Mouse (Mus musculus) embryonic facial prominence, embryonic 14.5 days (tissue): ENCODE results near the gene Spns3. TPM values are rescaled to one million over a fixed set of nuclear protein-coding genes. Genes with fewer than 3 reads are reported as not detected.

Experiments used
- ATAC-seq: fragments of 200-750 bp; cut with Nextera tagmentation; 2 replicates; pipeline ENCODE4 v1.8.0; 2017; ENCODE audit warnings: low read depth, moderate number of reproducible peaks, moderate TSS enrichment
- DNase-seq: peaks from one replicate; pipeline ENCODE4 v3.0.0-alpha.2; 2015; ENCODE audit warnings: low spot score
- H3K27ac ChIP-seq: fragments of 300-500 bp; sonication (generic); replicated peaks from 2 replicates; pipeline ENCODE4 v1.5.1; 2014; ENCODE audit warnings: low read depth, mild to moderate bottlenecking, low read length, moderate library complexity
- H3K27me3 ChIP-seq: fragments of 300-500 bp; sonication (generic); replicated peaks from 2 replicates; pipeline ENCODE4 v1.6.1; 2014; ENCODE audit warnings: low read length; ENCODE audit not compliant: control insufficient read depth, insufficient read depth
- H3K36me3 ChIP-seq: fragments of 300-500 bp; sonication (generic); 2 replicates; pipeline ENCODE4 v1.6.1; 2014; ENCODE audit warnings: low read length, mixed read lengths; ENCODE audit not compliant: control insufficient read depth, insufficient read depth
- H3K4me1 ChIP-seq: fragments of 300-500 bp; sonication (generic); 2 replicates; pipeline ENCODE4 v1.6.1; 2014; ENCODE audit warnings: antibody characterized with exemption, low read length; ENCODE audit not compliant: control insufficient read depth, insufficient read depth
- H3K4me2 ChIP-seq: fragments of 300-500 bp; sonication (generic); 2 replicates; pipeline ENCODE4 v1.6.1; 2014; ENCODE audit warnings: low read depth, mild to moderate bottlenecking, low read length, moderate library complexity, mixed read lengths
- H3K4me3 ChIP-seq: fragments of 300-500 bp; sonication (generic); 2 replicates; pipeline ENCODE4 v1.5.1; 2014; ENCODE audit warnings: low read depth, mild to moderate bottlenecking, low read length
- H3K9ac ChIP-seq: fragments of 300-500 bp; sonication (generic); 2 replicates; pipeline ENCODE4 v1.6.1; 2014; ENCODE audit warnings: low read depth, mild to moderate bottlenecking, low read length, moderate library complexity, mixed read lengths
- H3K9me3 ChIP-seq: fragments of 300-500 bp; sonication (generic); 2 replicates; pipeline ENCODE4 v1.6.1; 2016; ENCODE audit warnings: low read length; ENCODE audit not compliant: control insufficient read depth
- WGBS: fragments of 180-500 bp; shearing (Covaris S2); extraction: QIAGEN DNeasy Blood & Tissue Kit; methylation state at CpG from one replicate; pipeline ENCODE4 v1.1.7; 2014; 5-methylcytosine and 5-hydroxymethylcytosine counted together
- polyA plus RNA-seq: library from polyadenylated mRNA; unstranded; fragments of >200 nt; fragmentation: Nextera tagmentation; extraction: Ambion mirVana; gene quantifications from 2 replicates; pipeline ENCODE4 v1.2.1, GENCODE M21; 2014

The Spns3 gene
- polyA plus RNA-seq, 1 experiment from 2014 or later = 0.54 TPM

GRCm38 (mm10) chr11:72477182-72477581 lies 73.1 kb downstream of the Spns3 start:
- H3K27ac ChIP-seq = no peak overlapping the region; the same call in 1 of the 2 replicates
- no peaks in the 10 kb centered on the region for H3K36me3 ChIP-seq
- peak overlapping the region; percentile 14; the same call in 1 of the 2 replicates for H3K9ac ChIP-seq
- H3K4me3 ChIP-seq = no peak overlapping the region
- peaks cover 11% of the 10 kb centered on the region for H3K4me1 ChIP-seq
- DNase-seq (no peak), ATAC-seq (peak; percentile 34; the same call in 1 of the 2 replicates)
- no peaks in the 10 kb centered on the region for H3K9me3 ChIP-seq
- no peak overlapping the region for H3K4me2 ChIP-seq
- no peaks in the 10 kb centered on the region for H3K27me3 ChIP-seq
- WGBS = 29% methylated on average over 5 of the region's 5 CpGs

- 81% methylated on average over 7 of the region's 7 CpGs for WGBS
- Histone ChIP-seq H3K27me3 (no peaks in the 10 kb centered on the region), H3K9me3 (no peaks in the 10 kb centered on the region), H3K4me3 (no peak overlapping the region), H3K4me2 (no peak overlapping the region), H3K9ac (no peak overlapping the region), H3K4me1 (peaks cover 11% of the 10 kb centered on the region), H3K36me3 (no peaks in the 10 kb centered on the region), H3K27ac (no peak overlapping the region; the same call in 1 of the 2 replicates)
- DNase-seq (no peak), ATAC-seq (no peak)
Measured at GRCm38 (mm10) chr11:72476074-72476625, 74.2 kb downstream of the Spns3 start.

- Histone ChIP-seq H3K4me2 (no peak overlapping the region), H3K27me3 (no peaks in the 10 kb centered on the region), H3K27ac (no peak overlapping the region), H3K4me1 (peaks cover 11% of the 10 kb centered on the region), H3K4me3 (no peak overlapping the region), H3K9ac (no peak overlapping the region), H3K9me3 (no peaks in the 10 kb centered on the region), H3K36me3 (no peaks in the 10 kb centered on the region)
- ATAC-seq (no peak), DNase-seq (no peak)
- WGBS = 83% methylated on average over 7 of the region's 7 CpGs
Measured at GRCm38 (mm10) chr11:72475408-72475807, 74.9 kb downstream of the Spns3 start.

- DNase-seq = no peak
- H3K9ac ChIP-seq = no peak overlapping the region
- no peaks in the 10 kb centered on the region for H3K9me3 ChIP-seq
- no peak overlapping the region for H3K4me2 ChIP-seq
- no peak overlapping the region for H3K4me3 ChIP-seq
- 54% methylated on average over 3 of the region's 3 CpGs for WGBS
- peaks cover 11% of the 10 kb centered on the region for H3K4me1 ChIP-seq
- H3K27me3 ChIP-seq = no peaks in the 10 kb centered on the region
- H3K36me3 ChIP-seq = no peaks in the 10 kb centered on the region
- ATAC-seq = no peak
- H3K27ac ChIP-seq = no peak overlapping the region
Measured at GRCm38 (mm10) chr11:72474926-72475325, 75.4 kb downstream of the Spns3 start.

GRCm38 (mm10) chr11:72473540-72473939 lies 76.8 kb downstream of the Spns3 start:
- Histone ChIP-seq H3K4me3 (no peak overlapping the region), H3K4me1 (peaks cover 19% of the 10 kb centered on the region), H3K9ac (no peak overlapping the region), H3K36me3 (no peaks in the 10 kb centered on the region), H3K27ac (no peak overlapping the region), H3K9me3 (no peaks in the 10 kb centered on the region), H3K27me3 (no peaks in the 10 kb centered on the region), H3K4me2 (no peak overlapping the region)
- ATAC-seq (peak; percentile 38), DNase-seq (peak; percentile 53)
- 59% methylated on average over 4 of the region's 4 CpGs for WGBS

GRCm38 (mm10) chr11:72471381-72471780 lies 78.9 kb downstream of the Spns3 start:
- no peaks in the 10 kb centered on the region for H3K27me3 ChIP-seq
- ATAC-seq = no peak
- H3K9me3 ChIP-seq = no peaks in the 10 kb centered on the region
- H3K4me3 ChIP-seq = no peak overlapping the region
- no peak for DNase-seq
- H3K4me2 ChIP-seq = no peak overlapping the region
- H3K4me1 ChIP-seq = peaks cover 16% of the 10 kb centered on the region
- no peaks in the 10 kb centered on the region for H3K36me3 ChIP-seq
- H3K27ac ChIP-seq = no peak overlapping the region
- H3K9ac ChIP-seq = no peak overlapping the region
- 84% methylated on average over 6 of the region's 6 CpGs for WGBS

- no peak overlapping the region for H3K27ac ChIP-seq
- H3K27me3 ChIP-seq = no peaks in the 10 kb centered on the region
- 63% methylated on average over 4 of the region's 4 CpGs for WGBS
- peaks cover 16% of the 10 kb centered on the region for H3K4me1 ChIP-seq
- no peak overlapping the region for H3K4me2 ChIP-seq
- no peak overlapping the region for H3K4me3 ChIP-seq
- ATAC-seq = no peak
- H3K9ac ChIP-seq = no peak overlapping the region
- H3K9me3 ChIP-seq = no peaks in the 10 kb centered on the region
- H3K36me3 ChIP-seq = no peaks in the 10 kb centered on the region
- DNase-seq = no peak
Measured at GRCm38 (mm10) chr11:72470004-72470403, 80.3 kb downstream of the Spns3 start.

GRCm38 (mm10) chr11:72469217-72469616 lies 81.1 kb downstream of the Spns3 start:
- DNase-seq = peak; percentile 83
- H3K36me3 ChIP-seq = no peaks in the 10 kb centered on the region
- no peak overlapping the region for H3K4me2 ChIP-seq
- no peak overlapping the region for H3K4me3 ChIP-seq
- WGBS = 22% methylated on average over 5 of the region's 5 CpGs
- H3K27me3 ChIP-seq = no peaks in the 10 kb centered on the region
- peak overlapping the region; percentile 35; the same call in 1 of the 2 replicates for H3K27ac ChIP-seq
- peaks cover 16% of the 10 kb centered on the region for H3K4me1 ChIP-seq
- peak; percentile 69 for ATAC-seq
- H3K9me3 ChIP-seq = no peaks in the 10 kb centered on the region
- no peak overlapping the region for H3K9ac ChIP-seq

- no peak for ATAC-seq
- H3K4me2 ChIP-seq = no peak overlapping the region
- no peaks in the 10 kb centered on the region for H3K27me3 ChIP-seq
- no peaks in the 10 kb centered on the region for H3K36me3 ChIP-seq
- H3K9ac ChIP-seq = no peak overlapping the region
- peaks cover 16% of the 10 kb centered on the region for H3K4me1 ChIP-seq
- 59% methylated on average over 5 of the region's 5 CpGs for WGBS
- no peak for DNase-seq
- no peaks in the 10 kb centered on the region for H3K9me3 ChIP-seq
- H3K27ac ChIP-seq = peak overlapping the region; percentile 35; the same call in 1 of the 2 replicates
- H3K4me3 ChIP-seq = no peak overlapping the region
Measured at GRCm38 (mm10) chr11:72468525-72468924, 81.8 kb downstream of the Spns3 start.
